Mouse (Mus musculus) frontal cortex, postnatal 14 days (tissue): ENCODE measurements at regions not wholly inside any gene's neighbourhood (a gene's known extent, or its start where the extent isn't known, plus 50 kb on each side); places are given as distances from the start of the nearest gene placed in this dataset.

Experiments used
- DNase-seq, 2 experiments: peaks; one replicate each; pipeline ENCODE4 v3.0.0; 2022; ENCODE audit warnings: low spot score in 2 of 2

DNA sequence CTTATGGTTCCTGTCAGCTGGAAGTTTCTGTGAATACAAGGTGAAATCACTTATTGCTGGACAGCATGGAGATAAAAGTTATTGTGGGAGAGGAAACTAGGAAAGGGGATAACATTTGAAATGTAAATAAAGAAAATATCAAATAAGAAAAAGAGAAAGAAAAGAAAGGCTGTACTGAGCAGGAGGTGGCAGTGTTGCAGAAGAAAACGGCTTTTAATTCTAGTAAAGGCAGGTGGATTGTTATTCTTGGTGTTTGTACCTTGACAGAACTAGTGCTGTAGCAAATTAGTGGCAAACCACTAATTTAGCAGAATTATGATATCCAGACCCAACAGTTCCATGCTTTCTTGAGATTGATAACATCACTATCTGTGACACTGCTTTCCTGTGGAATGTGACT, 52.6 kb downstream of the Gm10358 start:
- no peak for DNase-seq

DNA sequence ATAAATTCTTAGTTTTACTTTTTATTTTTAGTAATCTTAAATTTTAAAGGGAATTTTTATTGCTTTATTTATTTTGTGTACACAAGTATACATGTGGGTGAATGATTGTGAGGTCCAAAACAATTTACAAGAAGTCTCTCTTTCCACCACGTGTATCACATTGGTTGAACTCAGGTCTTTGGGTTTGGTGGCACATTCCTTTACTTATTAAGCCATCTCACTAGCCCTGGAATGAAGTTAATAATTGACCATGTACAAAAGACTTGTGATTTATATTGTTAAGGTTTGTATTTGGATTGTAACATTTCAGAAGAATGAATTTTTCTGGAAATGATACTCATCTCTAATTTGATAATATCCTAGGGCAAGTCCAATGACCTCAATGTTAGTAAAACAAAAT, 56.2 kb downstream of the Gm10358 start:
- DNase-seq, result no peak

DNA sequence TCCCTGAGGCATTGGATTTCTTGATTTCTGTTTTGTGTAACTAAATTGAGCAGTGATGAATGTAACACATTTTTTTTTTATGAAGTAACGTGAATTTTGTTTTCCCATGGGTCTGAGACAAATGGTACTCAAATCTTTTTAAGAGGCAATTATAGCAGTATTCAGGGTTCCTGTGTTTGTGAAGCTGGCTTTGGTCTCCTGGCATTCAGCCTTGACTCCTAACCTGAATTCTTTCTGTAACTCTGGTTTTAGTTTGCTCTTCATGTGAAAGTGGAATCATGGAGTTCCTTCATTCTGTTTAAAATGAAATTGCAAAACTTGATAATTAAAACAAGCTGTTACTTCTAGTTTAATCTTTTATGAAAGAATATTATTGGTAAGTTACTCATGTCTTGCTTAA, 58.3 kb downstream of the Gm10358 start:
- DNase-seq, result no peak

DNA sequence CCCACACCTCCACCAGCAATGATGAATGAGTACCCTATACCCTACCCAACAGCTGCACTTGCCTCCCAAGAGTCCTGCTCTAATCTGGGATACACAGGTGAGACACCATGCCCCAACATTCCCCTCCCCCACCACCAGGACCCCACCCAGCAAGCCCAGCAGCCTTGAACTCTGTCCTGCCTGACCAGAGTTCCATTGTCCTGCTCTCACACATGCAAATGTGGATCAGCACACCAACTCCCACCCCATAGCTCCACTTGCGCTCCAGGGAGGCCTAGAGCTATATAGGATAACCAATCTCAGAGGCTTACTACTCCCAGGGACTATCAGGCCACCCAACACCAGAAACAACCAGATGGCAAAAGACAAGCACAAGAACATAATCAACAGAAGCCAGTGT, 85.8 kb downstream of the Gm10358 start:
- no peak for DNase-seq

DNA sequence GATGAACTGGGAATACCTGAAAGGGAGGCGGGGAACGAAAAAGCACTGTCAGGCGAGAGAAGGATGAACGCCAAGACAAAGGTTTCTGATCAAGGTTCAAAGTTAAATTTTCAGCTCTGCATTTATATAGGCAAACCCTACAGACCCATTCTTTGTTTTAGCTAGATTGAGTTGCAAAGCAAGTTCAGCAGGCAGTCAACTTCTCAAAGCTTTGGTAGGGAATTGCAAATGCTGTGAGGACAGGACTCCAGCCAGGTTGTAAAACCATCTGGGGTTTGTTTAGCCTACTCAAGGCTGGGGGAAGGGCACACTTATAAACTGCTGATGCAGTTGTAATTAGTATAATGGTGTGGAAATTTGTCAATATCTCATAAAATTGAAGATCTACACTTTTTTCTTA, 87.9 kb downstream of the Gm10358 start:
- no peak for DNase-seq

DNA sequence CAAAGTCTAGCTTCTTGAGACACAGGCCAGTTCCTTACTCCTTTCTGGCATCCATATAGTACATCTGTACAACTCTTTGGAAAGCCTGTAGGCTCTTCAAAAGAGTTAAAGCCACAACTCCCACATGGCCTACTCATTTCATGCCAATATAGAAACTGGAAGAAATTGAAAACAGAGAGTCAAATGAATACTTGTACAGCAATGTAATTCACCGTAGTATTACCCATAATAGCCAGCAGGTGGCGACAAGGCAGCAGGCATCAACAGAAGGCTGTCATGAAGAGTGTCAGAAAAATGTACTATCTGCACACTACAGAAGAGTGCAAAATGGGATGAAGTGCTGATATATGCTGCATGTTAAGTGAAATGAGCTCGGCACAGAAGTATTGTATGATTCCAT, 90.5 kb downstream of the Gm10358 start:
- peak in 1 of 2 experiments; percentile 37 for DNase-seq

DNA sequence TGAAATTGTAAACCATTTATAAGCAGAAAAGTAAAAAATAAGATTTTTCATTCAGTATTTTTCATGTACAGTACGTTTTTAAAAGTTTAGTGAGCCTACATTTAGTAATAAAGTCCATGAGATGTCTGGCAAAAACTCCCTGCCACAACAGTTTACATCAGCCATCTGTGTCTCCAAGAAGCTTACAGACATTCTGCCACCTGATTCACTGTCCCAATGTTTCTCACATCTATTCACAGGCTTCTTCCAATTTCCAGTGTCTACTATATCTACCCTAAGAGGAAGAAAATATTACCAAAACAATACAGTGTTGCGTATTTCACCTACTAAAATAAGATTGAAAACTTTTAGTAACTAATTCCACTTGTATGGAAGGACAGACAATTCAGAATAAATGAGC, 95.7 kb downstream of the Rasd2 start:
- DNase-seq, result no peak

DNA sequence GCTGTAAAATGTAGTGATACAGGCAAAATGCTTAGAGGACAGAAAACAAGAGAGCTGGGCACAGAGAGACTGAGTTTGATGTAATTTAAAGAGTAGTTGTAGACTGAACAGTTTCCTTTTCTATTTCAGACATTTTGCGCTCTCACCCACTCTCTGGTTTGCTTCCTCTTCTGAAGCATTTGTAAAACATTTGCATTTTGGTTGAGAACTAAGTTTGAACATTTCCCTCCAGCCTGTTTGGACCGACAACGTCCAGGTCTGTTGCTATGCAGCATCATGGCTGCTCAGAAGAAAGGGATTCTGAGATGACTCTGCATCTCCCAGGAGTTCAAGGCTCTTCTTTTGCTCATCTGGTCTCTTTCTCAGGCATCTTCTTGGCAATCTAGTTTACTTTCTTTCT, 78.2 kb downstream of the Rasd2 start:
- DNase-seq, result no peak

DNA sequence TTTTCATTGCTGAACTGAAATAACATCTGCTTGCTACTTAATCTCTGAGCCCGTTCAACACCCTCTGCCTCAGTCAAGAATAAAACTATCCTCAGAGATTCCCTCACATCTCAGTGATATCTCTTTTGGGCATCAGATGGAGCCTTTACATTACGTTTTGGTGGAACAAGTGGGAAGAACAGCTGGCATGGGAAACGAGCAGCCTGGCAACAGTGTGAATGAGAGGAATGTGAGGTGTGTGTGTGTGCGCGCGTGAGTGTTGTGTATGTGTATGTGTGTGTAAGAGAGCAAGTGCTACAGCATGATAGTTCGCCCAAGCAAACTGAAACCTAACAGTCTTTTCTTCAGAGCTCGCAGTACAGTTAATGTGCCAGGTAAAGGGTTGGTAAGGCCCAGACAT, 76.2 kb downstream of the Rasd2 start:
- DNase-seq, result no peak
